Mouse (Mus musculus): ENCODE measurements at regions not wholly inside any gene's neighbourhood (a gene's known extent, or its start where the extent isn't known, plus 50 kb on each side); places are given as distances from the start of the nearest gene placed in this dataset.

DNA sequence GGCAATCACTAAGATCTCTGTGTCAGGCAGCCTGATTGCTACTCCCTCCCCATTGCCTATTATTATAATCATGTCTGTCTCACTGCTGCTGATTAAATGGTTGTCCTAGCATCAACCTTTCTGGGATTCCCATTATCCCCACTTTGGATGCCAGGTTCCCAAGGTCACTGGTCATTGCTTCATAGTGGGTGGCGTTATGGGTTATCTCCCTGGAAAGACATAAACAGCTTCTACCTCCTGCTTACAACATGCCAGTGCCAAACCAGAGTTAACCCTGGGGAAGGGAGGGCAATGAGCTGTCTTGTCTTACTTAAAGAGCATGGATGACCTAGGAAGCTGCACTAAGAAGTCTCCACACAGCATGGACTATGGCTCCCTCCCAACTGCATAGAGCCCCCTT lies 136.9 kb downstream of the Uaca start:
- no peaks in the 10 kb centered on the region for H3K36me3 ChIP-seq
- H3K27me3 ChIP-seq (replicated peaks) = no peaks in the 10 kb centered on the region
- WGBS = 89% methylated on average over 1 of the region's 1 CpGs
- H3K27ac ChIP-seq = no peak overlapping the region
- ATAC-seq = no peak
- no peak overlapping the region for H3K4me2 ChIP-seq (replicated peaks)
- H3K4me3 ChIP-seq (replicated peaks) = no peak overlapping the region
- H3K9me3 ChIP-seq = no peaks in the 10 kb centered on the region
- no peak overlapping the region for H3K9ac ChIP-seq
- 0 out of 2 replicates have a peak, but pooled peaks cover 3% of the 10 kb centered on the region for H3K4me1 ChIP-seq (replicated peaks)

DNA sequence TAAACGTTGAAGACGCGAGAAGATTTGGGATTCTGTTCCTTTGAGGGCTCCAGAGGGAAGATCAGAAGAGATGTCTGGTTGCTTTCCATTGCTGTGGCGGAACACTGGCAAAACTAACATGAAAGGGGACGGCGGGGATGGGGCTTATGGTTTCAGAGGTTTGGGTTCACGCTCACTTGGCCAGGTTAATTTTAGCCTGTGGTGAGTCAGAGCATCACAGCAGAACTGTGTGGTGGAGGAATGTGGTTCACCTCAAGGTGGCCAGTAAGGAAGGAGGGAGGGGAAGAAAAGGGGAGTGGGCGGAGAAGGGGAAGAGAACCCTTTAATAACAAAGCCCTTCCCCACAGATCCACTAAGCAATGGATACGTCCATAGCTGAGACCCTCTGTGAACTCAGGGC lies 142.6 kb downstream of the Uaca start:
- no peak overlapping the region for H3K4me2 ChIP-seq (replicated peaks)
- WGBS = 89% methylated on average over 9 of the region's 9 CpGs
- H3K9me3 ChIP-seq = no peaks in the 10 kb centered on the region
- no peaks in the 10 kb centered on the region for H3K36me3 ChIP-seq
- no peaks in the 10 kb centered on the region for H3K27me3 ChIP-seq (replicated peaks)
- H3K27ac ChIP-seq = no peak overlapping the region
- ATAC-seq = no peak
- H3K4me3 ChIP-seq (replicated peaks) = no peak overlapping the region
- H3K9ac ChIP-seq = no peak overlapping the region
- peaks cover 4% of the 10 kb centered on the region; the same call in 1 of the 2 replicates for H3K4me1 ChIP-seq (replicated peaks)

DNA sequence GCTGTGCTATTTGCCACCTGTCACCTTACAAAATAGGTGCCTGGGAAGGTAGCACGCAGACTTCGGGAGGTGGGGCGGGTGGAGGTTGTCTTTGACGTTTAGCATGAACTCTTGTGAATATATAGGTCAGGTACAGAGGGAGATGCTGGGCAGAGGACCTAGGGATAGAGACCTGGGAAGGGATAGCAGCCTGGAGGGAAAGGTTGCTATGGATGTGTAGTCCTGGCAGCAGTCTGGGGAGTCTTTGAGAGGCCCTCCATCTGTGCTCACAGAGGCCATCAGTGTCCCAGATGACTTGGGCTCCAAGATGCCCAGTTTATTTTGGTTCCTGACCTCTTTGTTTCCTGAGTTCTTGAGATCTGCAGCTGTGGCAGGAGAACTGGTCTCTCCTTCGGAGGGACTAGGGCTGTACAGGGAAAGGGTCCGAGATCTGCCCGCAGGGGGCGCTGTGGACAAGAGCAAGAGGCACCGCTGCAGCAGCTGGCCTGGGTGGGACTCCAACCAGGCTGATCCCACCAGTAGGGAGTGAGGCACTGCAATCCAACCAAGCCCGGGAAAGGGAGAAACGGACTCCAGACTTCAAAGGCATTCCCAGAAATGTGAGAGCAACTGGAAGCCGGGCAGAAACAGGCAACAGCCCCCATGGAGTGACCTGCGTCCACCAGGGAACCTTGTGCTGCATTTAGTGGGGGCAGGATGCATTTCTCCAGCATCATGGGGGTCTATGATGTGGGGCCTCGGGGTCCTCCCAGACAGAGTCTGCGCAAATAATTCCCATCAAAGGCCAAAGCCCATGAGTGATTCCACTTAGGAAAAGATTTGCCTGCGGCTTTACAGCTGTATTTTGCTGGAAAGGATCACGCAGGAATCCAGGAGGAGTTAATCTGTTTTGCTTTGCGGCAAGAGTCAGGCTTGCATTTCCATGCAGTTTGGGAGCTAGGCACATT lies 145.8 kb downstream of the Uaca start:
- 30% methylated on average over 18 of the region's 18 CpGs for WGBS
- Histone ChIP-seq H3K4me2 (replicated peaks) (peak overlapping the region; percentile 37), H3K9me3 (no peaks in the 10 kb centered on the region), H3K4me3 (replicated peaks) (no peak overlapping the region), H3K27ac (peak overlapping the region; percentile 51; the same call in 1 of the 2 replicates), H3K27me3 (replicated peaks) (no peaks in the 10 kb centered on the region; the same call in 1 of the 2 replicates), H3K9ac (no peak overlapping the region), H3K4me1 (replicated peaks) (peaks cover 4% of the 10 kb centered on the region; the same call in 1 of the 2 replicates), H3K36me3 (no peaks in the 10 kb centered on the region)
- peak; percentile 89 for ATAC-seq

DNA sequence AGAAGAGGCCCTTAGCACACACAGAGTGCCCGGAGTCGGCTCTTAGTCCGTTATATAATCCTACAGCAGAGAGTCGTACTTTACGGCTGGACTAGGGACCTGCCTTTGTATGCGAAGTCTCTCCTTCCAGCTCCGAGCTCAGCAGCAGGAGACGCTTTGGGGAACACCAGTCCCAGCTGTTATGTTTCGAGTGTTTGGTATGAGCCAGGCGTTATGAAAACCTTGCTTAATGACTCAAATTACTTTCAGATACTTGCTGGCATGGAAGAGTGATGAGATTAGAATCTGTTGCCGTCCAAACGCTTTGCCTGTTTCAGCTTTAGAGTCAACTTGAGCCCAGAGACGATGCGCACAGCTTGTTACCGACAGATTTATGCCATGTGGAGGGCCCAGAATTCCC lies 153.0 kb downstream of the Uaca start:
- Histone ChIP-seq H3K36me3 (no peaks in the 10 kb centered on the region), H3K27ac (no peak overlapping the region), H3K9ac (no peak overlapping the region), H3K9me3 (no peaks in the 10 kb centered on the region), H3K4me2 (replicated peaks) (no peak overlapping the region), H3K4me3 (replicated peaks) (no peak overlapping the region), H3K4me1 (replicated peaks) (peaks cover 14% of the 10 kb centered on the region; the same call in 1 of the 2 replicates), H3K27me3 (replicated peaks) (no peaks in the 10 kb centered on the region; the same call in 1 of the 2 replicates)
- WGBS = 56% methylated on average over 15 of the region's 15 CpGs
- ATAC-seq = no peak

DNA sequence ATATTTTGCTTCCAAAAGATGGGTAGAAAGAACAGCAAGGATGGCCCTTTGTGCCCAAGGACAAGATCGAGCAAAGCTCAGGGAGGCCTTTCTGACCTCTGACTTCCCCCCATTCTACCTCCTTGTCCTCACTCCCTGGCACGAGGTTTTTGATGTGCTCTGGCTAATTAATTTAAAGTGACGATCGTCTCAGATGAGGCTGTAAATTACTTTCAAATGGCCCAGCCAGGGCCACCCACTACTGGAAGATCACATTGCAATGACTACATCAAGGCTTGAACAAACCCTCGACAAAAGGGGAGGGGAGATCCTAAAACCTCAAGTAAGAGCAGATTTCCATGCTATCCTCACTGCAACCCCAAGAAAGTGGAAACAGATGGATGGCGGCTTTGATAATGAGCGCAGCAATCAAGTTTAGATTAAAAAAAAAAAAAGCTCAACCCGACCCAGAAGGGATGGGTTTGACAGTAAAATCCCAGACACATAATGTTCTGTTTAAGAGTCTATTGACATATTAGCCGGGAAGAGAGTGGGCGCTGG lies 154.3 kb downstream of the Uaca start:
- H3K9ac ChIP-seq = no peak overlapping the region
- no peak for ATAC-seq
- H3K4me1 ChIP-seq (replicated peaks) = peaks cover 14% of the 10 kb centered on the region; the same call in 1 of the 2 replicates
- 69% methylated on average over 10 of the region's 10 CpGs for WGBS
- no peaks in the 10 kb centered on the region; the same call in 1 of the 2 replicates for H3K27me3 ChIP-seq (replicated peaks)
- no peak overlapping the region for H3K4me3 ChIP-seq (replicated peaks)
- no peaks in the 10 kb centered on the region for H3K36me3 ChIP-seq
- H3K4me2 ChIP-seq (replicated peaks) = no peak overlapping the region
- H3K9me3 ChIP-seq = no peaks in the 10 kb centered on the region
- no peak overlapping the region for H3K27ac ChIP-seq

DNA sequence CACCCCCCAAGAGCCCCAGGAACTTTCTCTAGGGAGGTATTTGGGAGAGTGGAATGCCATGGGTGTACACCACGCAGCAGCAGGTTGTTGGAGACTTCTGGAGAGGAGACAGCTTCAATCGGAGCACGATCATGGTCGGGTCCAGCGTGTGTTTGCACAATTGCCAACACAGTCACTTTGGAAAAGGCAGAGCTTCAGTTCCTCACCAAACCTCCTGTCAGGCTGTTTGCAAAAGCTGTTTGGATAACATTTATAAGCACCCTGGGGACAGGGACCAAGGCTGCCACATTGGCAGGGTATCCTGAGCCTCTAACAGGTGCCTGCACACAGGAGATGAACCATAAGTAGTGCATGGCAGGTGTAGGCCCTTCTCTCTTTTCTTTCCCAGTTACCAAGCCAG lies 155.8 kb downstream of the Uaca start:
- WGBS = 90% methylated on average over 5 of the region's 5 CpGs

DNA sequence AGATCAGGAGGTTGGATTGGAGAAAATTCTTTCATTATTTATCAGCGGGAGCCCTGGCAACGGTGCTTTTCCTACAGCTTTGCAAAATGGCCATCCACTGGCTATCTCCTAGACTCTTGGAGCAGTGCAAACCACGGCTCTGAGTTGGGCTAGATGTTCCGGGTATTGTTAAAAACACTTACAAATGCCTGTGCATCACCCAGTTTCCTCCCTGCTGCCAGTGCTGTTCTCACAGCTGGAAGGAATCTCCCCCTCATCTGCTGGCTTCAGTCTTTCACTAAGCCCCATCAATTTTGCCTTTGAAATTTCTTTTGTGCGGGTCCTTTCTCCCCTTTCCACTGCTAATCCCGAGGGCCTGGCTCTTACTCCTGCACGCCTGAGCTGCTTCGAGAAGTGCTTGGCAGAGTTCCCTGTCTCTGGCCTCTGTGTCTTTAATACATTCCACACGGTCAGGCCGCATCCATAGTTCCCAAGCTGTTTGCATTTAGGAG lies 156.8 kb downstream of the Uaca start:
- no peaks in the 10 kb centered on the region for H3K36me3 ChIP-seq
- peak overlapping the region; percentile 54 for H3K27ac ChIP-seq
- no peak overlapping the region for H3K9ac ChIP-seq
- peak; percentile 70; the same call in 1 of the 2 replicates for ATAC-seq
- no peak overlapping the region for H3K4me3 ChIP-seq (replicated peaks)
- no peak overlapping the region for H3K4me2 ChIP-seq (replicated peaks)
- H3K4me1 ChIP-seq (replicated peaks) = peaks cover 14% of the 10 kb centered on the region; the same call in 1 of the 2 replicates
- 32% methylated on average over 10 of the region's 10 CpGs for WGBS
- no peaks in the 10 kb centered on the region for H3K27me3 ChIP-seq (replicated peaks)
- no peaks in the 10 kb centered on the region for H3K9me3 ChIP-seq

More for the DNA sequence above, 155.8 kb downstream of the Uaca start:
- H3K4me1 ChIP-seq (replicated peaks) = peaks cover 14% of the 10 kb centered on the region; the same call in 1 of the 2 replicates
- no peak overlapping the region for H3K9ac ChIP-seq
- H3K36me3 ChIP-seq = no peaks in the 10 kb centered on the region
- H3K27ac ChIP-seq = no peak overlapping the region
- H3K4me3 ChIP-seq (replicated peaks) = no peak overlapping the region
- no peak overlapping the region for H3K4me2 ChIP-seq (replicated peaks)
- no peaks in the 10 kb centered on the region for H3K27me3 ChIP-seq (replicated peaks)
- ATAC-seq = no peak
- H3K9me3 ChIP-seq = no peaks in the 10 kb centered on the region

DNA sequence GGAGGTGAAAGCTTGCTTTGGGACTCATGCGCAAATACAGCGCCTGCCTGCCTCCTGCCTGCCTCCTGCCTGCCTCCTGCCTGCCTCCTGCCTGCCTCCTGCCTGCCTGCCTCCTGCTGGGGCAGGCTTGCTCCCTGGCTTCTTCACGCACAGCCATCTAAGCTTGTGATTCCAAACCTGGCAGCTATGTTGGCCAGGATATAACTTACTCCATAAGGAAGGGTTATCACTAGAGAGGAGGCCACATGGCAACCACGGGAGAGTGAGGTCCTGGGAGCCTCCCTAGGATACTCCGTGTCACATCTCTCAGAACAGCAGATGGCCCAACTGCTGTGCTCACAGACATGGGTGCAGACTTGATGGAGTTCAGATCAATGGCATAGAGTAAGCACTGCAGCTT lies 163.1 kb downstream of the Uaca start:
- Histone ChIP-seq H3K9ac (no peak overlapping the region), H3K4me3 (replicated peaks) (no peak overlapping the region), H3K9me3 (no peaks in the 10 kb centered on the region), H3K36me3 (no peaks in the 10 kb centered on the region), H3K27ac (no peak overlapping the region), H3K4me1 (replicated peaks) (no peaks in the 10 kb centered on the region), H3K27me3 (replicated peaks) (no peaks in the 10 kb centered on the region), H3K4me2 (replicated peaks) (no peak overlapping the region)
- 62% methylated on average over 5 of the region's 5 CpGs for WGBS
- no peak for ATAC-seq

DNA sequence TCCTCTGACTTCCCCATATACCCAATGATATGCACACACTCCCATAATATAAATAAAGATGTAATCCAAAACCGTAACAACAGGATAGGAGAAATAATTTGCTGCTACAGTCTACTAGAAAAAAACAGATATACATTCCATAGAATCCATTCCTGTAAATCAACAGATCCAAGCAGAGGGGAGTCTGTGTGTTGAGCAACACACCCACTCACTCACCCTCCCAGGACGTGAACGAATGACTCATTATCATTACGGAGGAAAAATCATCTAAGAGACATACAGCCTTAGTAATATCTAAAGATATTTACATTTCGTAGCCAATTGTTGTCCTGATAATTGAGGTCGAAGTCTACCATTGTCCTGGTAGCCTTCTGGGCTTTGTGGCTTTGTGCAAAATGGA lies 165.2 kb downstream of the Uaca start:
- ATAC-seq = no peak
- Histone ChIP-seq H3K4me1 (replicated peaks) (no peaks in the 10 kb centered on the region), H3K4me3 (replicated peaks) (no peak overlapping the region), H3K27me3 (replicated peaks) (no peaks in the 10 kb centered on the region), H3K36me3 (no peaks in the 10 kb centered on the region), H3K9ac (no peak overlapping the region), H3K9me3 (no peaks in the 10 kb centered on the region), H3K27ac (no peak overlapping the region), H3K4me2 (replicated peaks) (no peak overlapping the region)
- 61% methylated on average over 6 of the region's 6 CpGs for WGBS

DNA sequence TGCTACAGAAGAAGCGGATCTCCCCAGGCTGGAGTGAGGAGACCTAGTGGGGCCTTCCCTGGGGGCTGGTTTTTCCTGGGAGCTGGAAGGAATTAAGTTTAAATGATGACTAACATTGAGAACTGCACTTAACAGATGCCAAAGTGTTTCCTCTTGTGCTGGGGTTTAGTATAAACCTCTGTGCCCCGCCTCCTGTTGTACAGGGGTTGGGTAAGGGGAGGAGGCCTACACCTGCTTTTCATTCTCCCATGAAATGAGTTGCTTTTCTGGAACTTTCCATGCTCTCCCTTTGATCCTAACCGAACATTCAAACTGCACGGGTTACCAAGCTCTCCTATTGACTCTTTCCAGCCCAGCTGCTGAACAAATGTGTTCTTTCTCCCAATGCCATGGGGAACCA lies 167.7 kb downstream of the Uaca start:
- Histone ChIP-seq H3K27me3 (replicated peaks) (no peaks in the 10 kb centered on the region), H3K27ac (no peak overlapping the region), H3K36me3 (no peaks in the 10 kb centered on the region), H3K9me3 (no peaks in the 10 kb centered on the region), H3K4me3 (replicated peaks) (no peak overlapping the region), H3K9ac (no peak overlapping the region), H3K4me1 (replicated peaks) (no peaks in the 10 kb centered on the region), H3K4me2 (replicated peaks) (no peak overlapping the region)
- 45% methylated on average over 4 of the region's 4 CpGs for WGBS
- ATAC-seq = no peak

DNA sequence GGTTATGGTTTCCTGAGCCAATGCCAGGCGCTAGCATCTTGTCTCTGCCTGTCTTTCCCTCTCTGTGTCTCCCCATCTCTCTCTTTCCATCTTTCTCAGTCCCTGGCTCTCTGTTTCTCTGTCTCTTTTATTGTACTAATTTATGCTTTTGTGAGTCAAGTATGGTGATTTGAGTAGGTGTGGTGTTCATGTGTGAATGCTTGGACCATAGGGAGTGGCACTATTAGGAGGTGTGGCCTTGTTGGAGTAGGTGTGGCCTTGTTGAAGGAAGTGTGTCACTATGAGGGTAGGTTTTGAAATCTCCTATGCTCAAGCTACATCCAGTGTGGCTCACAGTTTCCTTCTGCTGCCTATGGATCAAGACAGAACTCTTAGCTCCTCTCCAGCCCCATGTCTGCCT lies 171.3 kb downstream of the Uaca start:
- Histone ChIP-seq H3K27ac (no peak overlapping the region), H3K9ac (no peak overlapping the region), H3K4me1 (replicated peaks) (0 out of 2 replicates have a peak, but pooled peaks cover 3% of the 10 kb centered on the region), H3K9me3 (no peaks in the 10 kb centered on the region), H3K27me3 (replicated peaks) (no peaks in the 10 kb centered on the region), H3K36me3 (no peaks in the 10 kb centered on the region), H3K4me2 (replicated peaks) (no peak overlapping the region), H3K4me3 (replicated peaks) (no peak overlapping the region)
- 86% methylated on average over 1 of the region's 1 CpGs for WGBS
- ATAC-seq = no peak

DNA sequence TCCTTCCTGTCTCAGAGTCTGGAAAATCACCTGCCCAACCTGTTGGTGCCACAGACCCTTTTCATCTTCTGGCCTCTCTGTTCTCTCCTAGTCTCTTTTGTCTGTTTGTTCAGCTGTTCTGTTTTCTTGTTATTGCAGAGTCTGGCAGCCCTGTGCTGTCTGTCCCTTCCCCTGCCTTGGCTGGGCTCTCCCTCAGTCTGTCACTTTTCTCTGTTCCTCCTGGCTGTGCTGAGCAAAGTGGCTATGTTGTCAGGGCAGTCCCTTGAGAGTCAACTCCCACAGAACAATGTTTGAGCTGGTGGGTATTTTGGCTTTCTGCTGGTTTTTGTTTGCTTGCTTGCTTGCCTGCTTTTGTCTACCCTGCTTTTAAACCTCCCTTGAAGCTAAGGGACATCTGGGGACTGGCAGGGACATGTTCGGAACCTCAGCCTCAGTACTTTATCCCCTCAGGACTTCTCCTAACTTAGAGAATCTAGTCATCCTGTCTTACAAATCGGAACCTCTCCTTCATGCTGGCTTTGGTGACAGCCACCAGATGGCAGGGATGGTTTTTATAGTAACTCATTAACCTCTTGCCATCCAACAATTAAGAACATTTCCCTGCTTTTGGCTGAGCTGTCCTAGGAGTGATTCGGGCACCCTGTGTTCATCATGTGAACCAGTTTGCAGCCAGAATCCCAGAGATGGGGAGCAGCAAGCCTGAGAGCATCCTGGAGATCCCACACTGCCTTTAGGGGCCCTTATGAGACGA lies 174.1 kb downstream of the Uaca start:
- Histone ChIP-seq H3K9me3 (no peaks in the 10 kb centered on the region), H3K4me1 (replicated peaks) (0 out of 2 replicates have a peak, but pooled peaks cover 3% of the 10 kb centered on the region), H3K4me3 (replicated peaks) (no peak overlapping the region), H3K27me3 (replicated peaks) (no peaks in the 10 kb centered on the region), H3K27ac (0 out of 2 replicates have a peak overlapping the region, but pooled peaks have one; percentile 6), H3K9ac (no peak overlapping the region), H3K4me2 (replicated peaks) (no peak overlapping the region), H3K36me3 (no peaks in the 10 kb centered on the region)
- no peak for ATAC-seq
- 49% methylated on average over 4 of the region's 4 CpGs for WGBS

Measured in intestine, embryonic 15.5 days (tissue).